Mouse (Mus musculus) activated CD4-positive, CD25-positive, alpha-beta regulatory T cell, adult 4 months (primary cell): ENCODE results near the gene Retreg1. TPM values are rescaled to one million over a fixed set of nuclear protein-coding genes. Genes with fewer than 3 reads are reported as not detected.

Experiments used
- ATAC-seq: one replicate; pipeline ENCODE4 v1.8.0; 2017
- polyA plus RNA-seq, 2 experiments: library from polyadenylated mRNA; unstranded; fragments of 100-300 nt; shearing (Covaris generic); gene quantifications; one replicate each; pipeline ENCODE4 v1.2.1; 2017

The Retreg1 gene
- polyA plus RNA-seq = 10 to 100 TPM; 58.2 to 69.6 TPM

DNA sequence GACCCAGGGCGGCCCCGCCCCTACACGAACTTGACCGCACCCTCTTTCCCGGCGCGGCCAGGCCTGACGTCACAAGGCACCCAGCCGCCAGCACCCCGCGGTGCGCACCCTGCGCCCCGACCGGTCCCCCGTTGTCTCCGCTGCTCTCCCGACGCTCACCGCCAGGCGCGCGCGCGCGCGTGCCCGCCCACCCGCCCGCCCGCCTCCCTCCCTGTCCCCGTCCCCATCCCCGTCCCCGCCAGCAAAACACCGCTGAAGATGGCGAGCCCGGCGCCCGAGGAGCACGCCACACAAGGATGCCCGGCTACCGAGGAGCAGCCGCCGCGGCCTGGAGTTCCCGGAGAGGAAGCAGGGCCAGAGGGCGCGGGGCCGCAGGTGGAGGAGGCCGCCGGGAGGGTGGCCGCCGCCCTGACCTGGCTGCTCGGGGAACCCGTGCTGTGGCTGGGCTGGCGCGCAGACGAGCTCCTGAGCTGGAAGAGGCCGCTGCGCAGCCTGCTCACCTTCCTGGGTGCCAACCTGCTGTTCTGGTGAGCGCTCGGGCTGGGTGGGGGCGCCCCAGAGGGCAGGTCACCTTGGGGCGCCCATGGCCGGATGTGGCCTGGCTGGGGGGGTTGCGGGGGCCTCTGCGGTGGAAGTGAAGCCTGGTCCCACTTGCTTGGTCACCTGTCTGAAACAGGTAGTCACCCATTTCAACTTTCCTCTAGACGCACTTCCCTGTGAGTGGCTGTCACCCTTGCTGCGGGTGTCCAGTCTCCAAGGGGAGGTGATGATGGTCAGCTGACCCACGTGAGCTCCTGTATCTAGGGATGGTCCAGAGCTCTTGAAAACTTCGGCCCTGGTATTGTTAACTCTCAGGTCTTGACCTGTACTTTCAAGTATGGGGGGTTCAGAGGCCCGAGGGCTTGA, at the start of gene Retreg1:
Gene Retreg1 (plus strand): TSS at position 95 of the 906 bp plus-strand sequence.
- peak; percentile 89 for ATAC-seq

DNA sequence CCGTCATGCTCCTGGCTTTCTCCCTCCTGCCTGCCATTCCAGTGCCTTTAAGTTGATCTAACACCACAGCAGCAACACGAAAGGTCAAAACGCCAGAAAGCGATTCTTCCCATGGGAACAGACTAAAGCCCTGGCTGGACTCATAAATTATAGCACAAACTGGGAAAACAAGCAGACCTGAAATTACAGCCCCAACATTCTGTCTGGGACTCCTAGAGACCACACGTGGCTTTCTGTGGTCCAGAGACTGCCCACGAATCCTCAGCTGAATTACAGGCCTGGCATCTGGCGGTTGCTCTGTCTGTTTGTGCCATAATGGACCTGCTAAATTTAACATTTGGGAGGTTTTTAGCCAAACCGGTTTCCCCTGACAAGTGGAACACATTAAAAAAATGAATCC, 48.9 kb upstream of the Retreg1 start:
- ATAC-seq = no peak

DNA sequence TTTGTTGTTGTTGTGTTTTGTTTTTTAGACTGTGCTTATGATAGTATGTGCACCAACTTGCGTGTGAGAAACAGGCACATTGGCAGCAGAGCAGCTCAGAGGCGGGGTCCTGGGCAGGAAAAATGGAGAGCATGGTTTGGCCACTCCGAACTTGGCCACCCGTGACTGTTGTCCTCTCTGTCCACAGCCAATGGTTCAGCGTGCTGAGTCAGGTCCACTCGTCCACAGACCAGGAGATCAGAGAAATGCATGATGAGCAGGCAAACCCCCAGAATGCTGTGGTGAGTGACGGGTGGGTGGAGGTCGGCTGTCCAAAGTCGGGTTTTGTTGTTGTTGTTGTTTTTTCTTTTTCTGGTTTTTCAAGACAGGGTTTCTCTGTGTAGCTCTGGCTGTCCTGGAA, 47.5 kb upstream of the Retreg1 start:
- no peak for ATAC-seq

DNA sequence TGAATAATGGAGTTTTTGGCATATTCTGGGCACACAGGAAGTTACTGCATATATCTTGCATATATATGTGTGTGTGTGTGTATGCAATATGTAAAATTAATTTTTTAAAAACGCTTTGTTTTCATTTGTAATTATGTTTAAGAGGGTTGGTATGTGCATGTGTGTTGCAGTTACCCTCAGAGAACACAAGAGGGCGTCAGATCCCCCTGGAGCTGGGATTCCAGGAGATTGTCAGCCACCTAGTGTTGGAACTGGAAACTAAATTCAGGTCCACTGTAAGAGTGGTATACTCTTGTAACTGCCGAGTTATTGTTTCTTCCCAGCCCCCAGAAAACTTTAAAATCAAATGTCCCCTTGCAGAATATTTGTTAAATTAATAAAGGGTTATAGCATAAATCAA, 46.6 kb upstream of the Retreg1 start:
- ATAC-seq = no peak

DNA sequence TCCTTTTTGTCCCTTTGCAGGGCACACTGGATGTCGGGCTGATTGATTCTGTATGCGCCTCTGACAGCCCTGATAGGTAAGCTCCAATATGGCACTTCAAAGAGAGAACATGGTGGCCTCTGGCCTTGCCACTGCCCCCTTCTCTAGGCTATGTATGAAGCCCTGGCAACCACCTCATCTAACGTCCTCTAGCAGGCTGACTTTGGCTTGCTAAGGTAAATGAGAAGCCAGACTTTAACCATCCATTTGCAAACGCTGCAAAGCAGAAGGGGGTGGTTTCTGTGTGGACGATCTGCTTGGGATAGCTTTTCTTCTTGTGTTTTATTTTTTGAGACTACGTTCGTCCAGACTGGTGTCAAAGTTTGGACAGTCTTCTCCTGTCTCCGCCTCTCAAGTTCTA, 45.8 kb upstream of the Retreg1 start:
- no peak for ATAC-seq

DNA sequence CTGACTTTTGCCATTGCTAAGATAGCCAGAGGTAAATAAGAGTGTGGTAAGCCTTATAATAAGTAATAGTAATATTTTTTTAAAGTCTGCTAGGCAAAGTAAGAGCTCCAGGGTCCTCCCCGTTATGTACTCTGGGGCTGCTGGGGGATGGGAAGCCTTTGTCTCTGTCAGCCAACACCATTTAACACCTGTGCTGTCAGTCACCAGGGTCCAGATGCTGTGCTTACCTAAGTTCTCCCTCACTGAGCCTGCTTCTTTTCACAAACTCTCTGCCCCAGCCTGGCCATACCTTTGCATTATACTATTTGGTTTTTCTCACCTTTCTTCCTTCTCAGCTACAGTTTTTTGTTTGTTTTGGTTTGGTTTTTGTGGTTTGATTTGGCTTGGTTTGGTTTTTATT, 45.1 kb upstream of the Retreg1 start:
- ATAC-seq = no peak

DNA sequence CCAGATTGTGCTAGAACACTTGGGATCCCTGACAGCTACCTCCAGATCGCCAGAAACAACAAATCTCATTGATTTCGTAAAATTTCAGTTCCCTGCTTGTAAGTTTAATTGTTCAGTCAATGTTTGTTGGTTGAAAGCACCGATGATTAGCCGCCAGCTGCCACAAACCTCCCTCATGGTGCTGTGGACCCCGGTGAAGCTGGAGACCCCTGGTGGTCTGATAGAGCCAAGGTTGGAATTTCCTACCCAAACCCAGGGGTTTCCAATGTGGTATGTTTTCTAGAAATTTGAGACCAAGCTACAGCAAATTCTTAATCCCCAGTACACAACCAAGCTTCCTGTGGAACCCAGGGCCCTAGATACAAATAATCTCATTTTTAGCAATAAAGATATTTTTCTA, 41.3 kb upstream of the Retreg1 start:
- ATAC-seq = no peak

DNA sequence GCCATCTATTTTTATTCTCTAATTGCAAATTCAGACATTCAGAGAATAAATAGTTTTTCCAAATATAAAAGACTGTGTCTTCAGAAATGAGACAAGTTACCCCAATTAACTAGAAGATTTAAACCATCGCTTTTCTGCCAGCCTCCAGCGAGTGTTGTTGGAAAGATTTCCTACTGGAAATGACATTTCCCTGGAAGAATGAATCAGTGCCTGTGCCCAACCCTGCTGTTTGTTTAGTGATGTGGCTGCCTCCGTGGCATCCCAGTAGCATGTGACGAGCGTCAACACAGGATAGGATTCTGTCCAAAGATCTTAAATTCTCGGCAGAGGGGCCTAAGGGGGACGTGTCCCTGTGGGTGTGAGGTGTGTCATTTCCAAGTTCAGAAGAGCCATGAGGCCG, 40.8 kb upstream of the Retreg1 start:
- no peak for ATAC-seq

DNA sequence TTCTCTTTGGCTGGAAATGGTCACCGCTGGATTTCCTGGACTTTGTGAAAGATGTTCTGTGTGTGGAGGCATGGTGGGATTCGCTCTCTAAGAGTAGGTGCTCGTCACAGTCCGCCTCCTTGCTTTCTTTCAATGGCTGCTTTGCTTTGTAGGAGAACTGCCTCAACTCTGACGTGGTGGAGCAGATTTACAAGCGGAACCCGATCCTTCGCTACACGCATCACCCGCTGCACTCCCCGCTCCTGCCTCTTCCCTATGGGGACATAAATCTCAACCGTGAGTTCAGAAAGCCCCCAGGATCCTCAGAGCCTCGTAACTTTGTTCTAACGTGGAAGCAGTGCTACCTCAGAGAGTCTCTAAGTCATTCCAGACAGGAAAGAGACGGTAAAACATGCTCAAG, 39.9 kb upstream of the Retreg1 start:
- ATAC-seq = no peak

DNA sequence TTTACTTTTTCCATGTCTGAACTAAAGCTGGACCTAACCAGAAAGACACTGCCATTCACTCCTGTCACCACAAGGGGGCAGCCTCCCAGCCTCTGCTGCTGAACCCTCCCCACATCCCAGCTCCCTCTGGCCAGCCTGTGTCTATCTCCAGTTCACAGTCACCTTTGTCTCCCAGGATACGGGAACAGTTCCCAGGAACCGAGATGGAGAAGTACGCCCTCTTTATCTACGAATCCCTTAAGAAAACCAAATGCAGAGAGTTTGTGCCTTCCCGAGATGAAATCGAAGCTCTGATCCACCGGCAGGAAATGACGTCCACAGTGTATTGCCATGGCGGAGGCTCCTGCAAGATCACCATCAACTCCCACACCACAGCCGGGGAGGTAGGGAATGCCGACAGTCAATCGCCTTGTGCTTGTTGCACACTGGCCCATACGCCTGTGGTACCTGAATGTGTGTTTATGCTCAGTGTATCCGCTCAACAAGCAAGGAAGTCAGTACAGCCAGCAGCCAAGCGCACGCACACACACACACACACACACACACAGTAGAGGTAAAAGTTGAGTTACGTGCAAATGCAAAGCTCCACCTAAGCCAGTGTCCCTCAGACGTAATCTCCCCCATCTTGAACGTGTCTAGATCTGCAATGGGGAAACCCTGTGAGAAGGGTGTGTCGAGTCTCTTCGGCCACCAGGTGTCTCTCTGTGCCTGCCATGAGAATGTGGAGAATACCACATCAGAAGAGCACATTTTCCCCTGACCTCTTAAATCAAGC, 37.5 kb upstream of the Retreg1 start:
- peak; percentile 95 for ATAC-seq

DNA sequence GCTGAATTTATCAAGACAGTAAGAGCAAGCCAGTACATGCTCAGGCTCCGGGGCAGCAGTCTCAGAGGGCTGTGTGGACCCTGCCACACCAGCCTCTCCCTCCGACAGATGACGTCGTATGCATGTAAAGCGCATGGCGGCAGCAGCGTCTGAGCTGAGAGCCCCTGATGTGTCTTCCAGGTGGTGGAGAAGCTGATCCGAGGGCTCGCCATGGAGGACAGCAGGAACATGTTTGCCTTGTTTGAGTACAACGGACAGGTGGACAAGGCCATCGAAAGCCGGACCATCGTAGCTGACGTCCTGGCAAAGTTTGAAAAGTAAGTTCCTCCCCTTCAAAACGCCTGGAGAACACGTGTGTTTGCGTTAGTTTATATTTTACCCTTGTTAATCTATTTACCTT, 36.6 kb upstream of the Retreg1 start:
- ATAC-seq = no peak

DNA sequence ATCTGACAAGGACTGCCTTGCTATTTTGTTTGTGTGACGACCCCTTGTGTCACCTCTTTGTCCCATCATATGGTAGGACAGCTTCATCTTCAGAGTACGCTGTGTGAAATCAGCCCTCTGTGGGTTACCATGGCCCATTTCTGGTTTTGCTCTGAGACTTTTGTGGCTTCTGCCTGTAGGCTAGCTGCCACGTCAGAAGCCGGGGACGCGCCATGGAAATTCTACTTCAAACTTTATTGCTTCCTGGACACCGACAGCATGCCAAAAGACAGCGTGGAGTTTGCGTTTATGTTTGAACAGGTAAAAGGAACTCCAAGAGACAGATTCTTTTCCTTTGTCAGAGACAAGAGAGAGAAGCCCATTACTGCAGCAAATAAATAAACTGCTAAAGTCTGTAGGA, 36.1 kb upstream of the Retreg1 start:
- ATAC-seq = no peak

DNA sequence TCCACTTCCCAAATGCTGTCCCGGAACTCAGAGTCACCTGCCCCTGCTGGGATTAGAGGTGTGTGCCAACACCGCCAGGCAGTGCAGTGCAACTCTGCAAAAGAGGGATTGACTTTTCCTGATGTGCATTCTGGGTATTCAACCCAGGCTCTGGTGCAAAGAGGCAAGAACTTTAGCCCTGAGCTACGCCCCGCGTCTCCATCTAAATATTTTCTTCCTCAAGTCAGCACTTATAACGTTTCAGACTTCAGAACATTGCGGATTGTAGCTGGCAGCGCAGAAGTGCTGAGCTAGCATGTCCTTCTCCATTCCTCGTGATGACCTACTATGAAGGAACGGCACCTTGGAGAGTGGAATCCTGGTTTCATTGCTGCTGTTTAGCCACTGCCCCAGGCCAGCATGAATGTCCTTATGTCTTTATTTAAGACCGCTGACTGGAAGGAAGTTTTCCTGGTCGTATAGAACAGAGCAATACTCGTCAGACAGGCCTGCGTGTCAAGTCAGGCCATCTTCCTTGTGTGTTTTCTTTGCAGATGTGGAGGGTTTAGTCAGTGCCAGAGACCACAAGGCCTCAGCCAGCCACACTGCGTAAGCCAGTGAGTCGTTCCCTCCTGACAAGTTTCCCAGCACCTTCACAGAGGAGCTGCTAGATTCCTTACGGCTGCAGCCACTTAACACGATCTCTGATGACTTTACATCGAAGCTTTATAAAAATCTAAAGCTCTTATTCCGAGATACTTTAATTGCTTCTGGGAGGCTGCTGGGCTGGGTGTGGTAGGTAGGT, 34.1 kb upstream of the Retreg1 start:
- ATAC-seq = no peak

DNA sequence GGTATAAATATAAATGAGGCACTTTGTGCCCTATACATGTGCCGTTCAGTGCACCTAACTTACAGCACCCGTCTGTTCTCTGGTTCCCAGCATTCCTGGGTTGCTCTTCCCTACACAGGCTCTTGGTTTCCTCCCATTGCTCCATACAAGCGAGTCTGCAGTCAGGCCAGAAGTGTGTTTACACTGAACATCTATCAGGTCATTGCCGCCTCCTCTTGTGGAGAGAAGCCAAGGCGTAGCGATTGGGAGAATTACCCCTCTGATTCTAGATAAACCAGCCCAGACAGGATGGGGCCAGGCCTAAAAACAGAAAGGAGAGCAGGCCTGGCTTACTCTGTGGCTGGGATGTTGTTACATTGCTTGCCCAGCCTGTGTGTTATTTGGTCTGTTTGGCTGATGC, 33.3 kb upstream of the Retreg1 start:
- no peak for ATAC-seq

DNA sequence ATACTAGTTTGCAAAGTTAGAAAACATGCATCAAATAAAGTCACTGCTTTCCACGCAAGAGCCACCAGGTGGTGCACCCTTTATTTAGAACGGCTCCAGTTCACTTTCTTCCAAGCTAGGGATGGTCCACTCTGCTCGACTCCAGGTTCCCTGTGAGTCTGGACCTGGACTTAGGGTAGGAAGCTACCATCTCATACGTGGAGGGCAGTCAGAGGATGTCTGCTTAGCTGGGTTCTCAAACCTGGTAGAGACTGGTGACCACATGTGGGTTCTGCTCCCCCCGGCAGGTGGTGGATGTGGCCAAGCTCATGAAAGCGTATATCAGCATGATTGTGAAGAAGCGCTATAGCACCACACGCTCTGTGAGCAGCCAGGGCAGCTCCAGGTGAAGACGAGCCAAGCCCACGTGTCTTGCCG, 31.1 kb upstream of the Retreg1 start:
- peak; percentile 75 for ATAC-seq

DNA sequence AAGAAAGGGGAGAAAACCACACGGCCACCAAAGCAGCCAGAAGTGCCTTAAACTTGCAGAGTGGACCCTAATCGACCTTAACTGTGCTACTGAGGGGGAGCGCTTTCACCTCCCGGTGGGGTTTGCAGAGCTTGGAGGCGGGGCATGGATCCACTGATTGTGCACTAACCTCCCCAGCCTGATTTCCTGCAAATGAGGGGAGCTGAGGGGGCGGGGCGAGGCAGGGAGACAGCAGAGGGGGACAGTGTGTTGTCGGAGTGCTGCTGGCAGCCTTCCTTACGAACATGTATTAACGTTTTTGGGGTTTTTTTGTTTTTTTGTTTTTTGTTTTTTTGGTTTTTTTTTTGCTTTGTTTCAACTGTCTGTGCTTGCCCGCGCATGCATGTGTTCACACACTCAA, 30.5 kb upstream of the Retreg1 start:
- no peak for ATAC-seq

DNA sequence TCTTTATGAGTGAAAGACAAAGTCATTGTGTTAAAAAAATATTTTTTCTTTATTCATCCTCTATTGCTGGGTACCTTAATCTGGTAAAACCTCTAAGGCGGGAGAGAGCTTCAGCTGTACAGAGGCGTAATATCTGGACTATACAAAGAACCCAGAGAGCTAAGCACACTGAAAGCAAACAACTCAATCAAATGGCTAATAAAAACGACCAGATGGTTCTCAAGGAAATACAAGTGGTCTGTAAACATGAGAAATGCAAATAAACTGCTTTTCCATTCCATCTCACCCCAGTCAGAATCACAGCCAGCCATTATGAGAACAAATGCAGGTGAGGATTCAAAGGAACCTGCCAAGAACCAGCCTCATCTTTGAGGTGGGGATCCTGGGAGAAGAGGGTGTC, 28.4 kb upstream of the Retreg1 start:
- ATAC-seq = no peak

DNA sequence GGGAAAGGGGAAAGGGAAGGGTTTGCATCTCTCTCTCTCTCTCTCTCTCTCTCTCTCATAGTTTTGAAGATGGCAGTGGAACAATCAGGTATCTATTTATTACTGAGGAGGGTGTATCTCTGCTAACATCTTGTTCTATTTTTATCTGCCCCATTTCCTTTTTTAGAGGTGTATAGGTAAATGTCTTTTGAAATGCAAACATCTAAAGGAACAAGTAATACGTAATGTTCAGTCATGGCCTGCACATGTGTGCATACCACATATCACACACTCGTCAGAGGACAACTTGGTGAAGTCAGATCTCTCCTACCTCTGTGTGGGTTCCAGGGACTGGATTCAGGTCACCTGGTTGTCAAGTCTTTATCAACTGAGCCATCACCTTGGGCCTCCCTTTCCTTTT, 25.8 kb upstream of the Retreg1 start:
- peak; percentile 75 for ATAC-seq

DNA sequence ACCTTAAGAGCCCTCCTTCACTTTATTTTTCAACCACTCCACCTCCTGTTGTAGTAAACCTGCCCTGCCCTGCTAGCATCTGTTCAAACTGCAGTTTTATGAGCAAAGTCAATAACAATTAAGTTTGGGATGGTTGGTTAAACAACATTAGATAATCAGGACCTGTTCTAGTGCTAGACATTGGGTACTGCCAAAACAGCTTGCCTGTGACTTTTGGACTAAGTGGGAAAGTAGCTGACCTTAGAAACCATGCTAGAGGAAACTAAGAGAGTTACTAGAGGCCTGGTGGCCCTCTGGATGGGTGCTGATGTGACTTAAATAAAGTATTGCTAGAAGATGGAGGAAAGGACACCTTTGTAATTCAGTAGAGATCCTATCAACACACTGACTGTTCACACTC, 21.0 kb upstream of the Retreg1 start:
- no peak for ATAC-seq

DNA sequence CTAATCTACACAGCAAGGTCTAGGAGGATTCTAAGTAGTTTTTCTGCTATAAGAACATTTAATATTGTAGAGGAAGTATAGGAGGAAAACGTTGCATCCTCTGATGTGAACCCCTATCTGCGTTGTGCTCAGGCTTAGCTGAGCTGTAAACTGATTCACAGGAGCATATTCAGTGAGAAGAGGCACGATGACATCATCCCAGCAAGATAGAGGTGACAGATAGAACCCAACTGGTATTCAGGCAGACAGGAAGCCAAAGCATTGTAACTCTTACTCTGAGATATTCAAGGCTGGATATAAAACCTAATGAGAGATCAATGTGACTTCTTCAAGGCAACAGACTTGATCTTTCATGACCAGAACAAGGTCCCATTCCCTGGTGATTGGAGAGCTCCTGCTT, 20.3 kb upstream of the Retreg1 start:
- no peak for ATAC-seq

DNA sequence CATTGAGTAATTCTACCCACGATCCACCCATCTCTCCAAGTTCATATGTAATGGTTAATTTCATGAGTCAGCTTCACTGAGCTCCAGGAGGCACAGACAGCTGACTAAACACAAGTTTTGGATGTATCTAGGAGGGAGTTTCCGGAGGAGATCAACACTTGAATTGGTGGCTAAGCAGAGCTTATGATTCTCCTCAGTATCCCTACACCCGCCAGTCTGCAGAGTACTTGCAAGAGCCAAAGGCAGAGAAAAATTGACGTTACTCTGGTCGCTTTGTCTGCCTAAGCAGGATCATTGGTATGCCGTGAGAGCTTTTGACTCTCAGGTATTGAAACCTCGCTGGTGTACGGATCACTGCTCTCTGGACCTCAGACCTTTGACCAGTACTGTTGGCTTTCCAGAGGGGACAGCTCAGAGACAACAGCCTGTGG, 16.4 kb upstream of the Retreg1 start:
- no peak for ATAC-seq

DNA sequence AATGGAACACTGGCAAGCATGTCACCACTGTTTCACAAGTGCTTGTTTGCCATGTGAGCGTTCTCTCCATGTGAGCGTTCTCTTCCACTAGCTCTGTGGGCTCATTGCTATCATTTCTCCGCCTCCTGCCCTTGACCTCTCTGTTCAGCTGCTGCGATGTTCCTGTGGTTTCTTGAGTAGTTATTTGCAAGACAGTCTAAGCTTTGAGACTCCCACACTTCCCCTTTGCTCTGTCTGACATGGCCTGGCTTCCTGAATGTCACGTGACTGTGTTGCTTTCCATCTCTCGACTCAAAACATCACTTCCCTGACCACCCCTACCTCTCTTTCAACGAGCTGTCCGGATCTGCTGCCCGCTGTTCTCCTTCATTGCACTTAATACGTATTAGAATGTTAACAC, 14.5 kb upstream of the Retreg1 start:
- peak; percentile 83 for ATAC-seq

DNA sequence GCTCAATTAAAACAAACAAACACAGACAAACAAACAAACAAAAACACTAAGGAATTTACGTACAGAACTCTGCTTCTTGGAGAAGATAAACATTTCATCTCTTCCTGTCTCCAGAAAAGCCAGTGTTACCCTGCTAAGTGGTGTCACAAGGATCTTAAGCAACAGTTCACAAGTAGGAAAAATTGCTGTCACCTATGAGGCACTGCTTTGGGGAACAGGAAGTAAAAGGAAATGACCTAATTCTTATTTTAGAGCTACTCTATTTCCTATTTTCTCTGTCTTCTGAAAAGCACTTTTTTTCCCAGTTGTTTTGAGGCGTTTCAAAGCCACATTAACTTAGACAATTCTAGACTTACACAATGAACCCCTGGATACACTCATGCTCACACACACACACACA, 12.6 kb upstream of the Retreg1 start:
- ATAC-seq = peak; percentile 37
